Mouse (Mus musculus) left cerebral cortex, adult 6 months (tissue): ENCODE data around the gene Plin2. TPM values are rescaled to one million over a fixed set of nuclear protein-coding genes. Genes with fewer than 3 reads are reported as not detected.

Source experiments
- long read RNA-seq, 2 experiments: library from polyadenylated mRNA; unstranded; transcript quantifications; one replicate each; pipeline ENCODE4 v2.0.0; 2019 to 2020
- polyA plus RNA-seq: library from polyadenylated mRNA; unstranded; fragments of <200 nt; fragmentation: Nextera tagmentation; gene quantifications from 2 replicates; pipeline ENCODE4 v1.2.3, GENCODE M21; 2021

Plin2 gene
- 11.4 and 11.9 TPM in 2 replicates for polyA plus RNA-seq
- long read RNA-seq, experiment 1, transcript Plin2-201 (8 exons, 1,888 nt), result major isoform, 46 of 53 reads
- long read RNA-seq, experiment 1, partial matches to known transcripts, result 0 of 53 reads
- long read RNA-seq, experiment 1, other reads (novel, unspliced or antisense), result 7 of 53 reads
- long read RNA-seq, experiment 2, transcript Plin2-201 (8 exons, 1,888 nt), result major isoform, 12 of 15 reads
- long read RNA-seq, experiment 2, partial matches to known transcripts, result 1 of 15 reads
- long read RNA-seq, experiment 2, other reads (novel, unspliced or antisense), result 2 of 15 reads

GRCm38 (mm10) chr4:86669780-86670201, at the start of gene Plin2:
Gene Plin2, minus strand, starts transcription at chr4:86670060.

GRCm38 (mm10) chr4:86611524-86612288, 58.2 kb downstream of the Plin2 start, which contains the start of gene Haus6:
Gene Haus6, minus strand, starts transcription at chr4:86612055.

Other genes with a start within 250 kb of the Plin2 start
- gene Saxo1, start 111.7 kb downstream of the Plin2 start, polyA plus RNA-seq, result 0.08 TPM in 1 of 2 replicates, not detected in the other
- gene Rraga, start 94.4 kb downstream of the Plin2 start, polyA plus RNA-seq, result 31.7 and 113 TPM in 2 replicates
- gene Haus6, start 58.0 kb downstream of the Plin2 start, polyA plus RNA-seq, result 2.3 and 2.4 TPM in 2 replicates
- 0.94 TPM in 2 replicates for gene Dennd4c, start 78.5 kb upstream of the Plin2 start, polyA plus RNA-seq
- gene Rps6, start 187.4 kb upstream of the Plin2 start, polyA plus RNA-seq, result 1,476 and 1,640 TPM in 2 replicates
- 4.5 and 5.1 TPM in 2 replicates for gene Acer2, start 204.3 kb upstream of the Plin2 start, polyA plus RNA-seq